Mouse (Mus musculus) cerebellum, postnatal 4 days (tissue): ENCODE measurements around the gene Pcyt1a.
"Not testable (repeated sequence)": the region's sequence is repeated elsewhere in the genome, so short reads cannot be mapped to it uniquely, and the experiment has no call there.

Experiments used
- DNase-seq, 2 experiments: peaks; one replicate each; pipeline ENCODE4 v3.0.0; 2022; ENCODE audit warnings: low spot score in 2 of 2, mixed read lengths in 1 of 2

Gene Pcyt1a

GRCm38 (mm10) chr16:32472276-32473015, 41.7 kb downstream of the Pcyt1a start:
- no peak for DNase-seq

- no peak for DNase-seq
Measured at GRCm38 (mm10) chr16:32477315-32477714, 46.6 kb downstream of the Pcyt1a start.

GRCm38 (mm10) chr16:32479415-32479814, 48.7 kb downstream of the Pcyt1a start:
- DNase-seq, result no peak

GRCm38 (mm10) chr16:32484431-32484871, 53.7 kb downstream of the Pcyt1a start:
- DNase-seq, result no peak

GRCm38 (mm10) chr16:32485209-32485608, 54.5 kb downstream of the Pcyt1a start:
- no peak for DNase-seq

GRCm38 (mm10) chr16:32486046-32486445, 55.3 kb downstream of the Pcyt1a start:
- DNase-seq, result no peak

- no peak for DNase-seq
Measured at GRCm38 (mm10) chr16:32487234-32488111, 56.8 kb downstream of the Pcyt1a start, which contains the start of gene Slc51a. Gene Slc51a (minus strand): TSS chr16:32487879.

GRCm38 (mm10) chr16:32488939-32489338, 58.2 kb downstream of the Pcyt1a start:
- no peak for DNase-seq

GRCm38 (mm10) chr16:32494371-32494770, 63.6 kb downstream of the Pcyt1a start:
- not testable (repeated sequence) for DNase-seq

GRCm38 (mm10) chr16:32495965-32496364, 65.2 kb downstream of the Pcyt1a start, which contains the start of gene Zdhhc19:
Gene Zdhhc19 (plus strand): TSS chr16:32496265.
- DNase-seq, result no peak

GRCm38 (mm10) chr16:32498996-32499395, 68.3 kb downstream of the Pcyt1a start:
- DNase-seq, result no peak

GRCm38 (mm10) chr16:32499430-32500037, 68.8 kb downstream of the Pcyt1a start:
- peak; percentile 84 to 93 for DNase-seq

GRCm38 (mm10) chr16:32501459-32501858, 70.7 kb downstream of the Pcyt1a start:
- DNase-seq, result no peak

GRCm38 (mm10) chr16:32502621-32503335, 72.1 kb downstream of the Pcyt1a start:
- DNase-seq, result no peak

GRCm38 (mm10) chr16:32503633-32504032, 72.9 kb downstream of the Pcyt1a start:
- DNase-seq, result no peak

- DNase-seq, result no peak
Measured at GRCm38 (mm10) chr16:32506298-32506697, 75.6 kb downstream of the Pcyt1a start.

GRCm38 (mm10) chr16:32506868-32507267, 76.1 kb downstream of the Pcyt1a start:
- DNase-seq, result no peak

GRCm38 (mm10) chr16:32507407-32507806, 76.7 kb downstream of the Pcyt1a start:
- peak in 1 of 2 experiments; percentile 71 for DNase-seq

GRCm38 (mm10) chr16:32508035-32508434, 77.3 kb downstream of the Pcyt1a start:
- no peak for DNase-seq

- DNase-seq, result no peak
Measured at GRCm38 (mm10) chr16:32508506-32509065, 77.9 kb downstream of the Pcyt1a start.
